Mouse (Mus musculus) left cerebral cortex, postnatal 4 days (tissue): ENCODE measurements around the gene Drap1. TPM values are rescaled to one million over a fixed set of nuclear protein-coding genes. Genes with fewer than 3 reads are reported as not detected.

Source experiments
- DNase-seq: peaks from one replicate; pipeline ENCODE4 v3.0.0-alpha.2; 2022
- intact Hi-C: fragments of 180-260 bp; cut with DNase I; formaldehyde crosslinking; loops from one replicate; pipeline ENCODE4 v1.15.1; 2025
- total RNA-seq, 2 experiments: library from RNA; stranded (reverse); gene quantifications; 2 replicates each; pipeline ENCODE4 v1.2.3; 2021

Drap1 gene
- total RNA-seq: 100 to 1,000 TPM; 256 to 263 TPM

GRCm38 (mm10) chr19:5424782-5425741, at the start of gene Drap1, which contains the start of gene AI837181:
Drap1 (minus strand) TSS chr19:5424979.
AI837181 (plus strand) TSS chr19:5425144.
- peak; percentile 99 for DNase-seq
- intact Hi-C loops: no loop called here

- peak; percentile 80 for DNase-seq
- intact Hi-C loops: no loop called here
Observed at GRCm38 (mm10) chr19:5473720-5474119, 48.9 kb upstream of the Drap1 start, which contains the start of gene Efemp2. Efemp2 (plus strand) TSS chr19:5473954.

GRCm38 (mm10) chr19:5472857-5473256, 48.1 kb upstream of the Drap1 start:
- no peak for DNase-seq
- intact Hi-C loops: no loop called here

GRCm38 (mm10) chr19:5471846-5472245, 47.1 kb upstream of the Drap1 start:
- DNase-seq: no peak
- intact Hi-C loops: no loop called here

GRCm38 (mm10) chr19:5468374-5468773, 43.6 kb upstream of the Drap1 start, which contains the start of gene Ctsw:
Ctsw (minus strand) TSS chr19:5468507.
- intact Hi-C loops: no loop called here
- no peak for DNase-seq

GRCm38 (mm10) chr19:5466916-5467500, 42.2 kb upstream of the Drap1 start:
- intact Hi-C loops: no loop called here
- DNase-seq: no peak

GRCm38 (mm10) chr19:5465037-5465436, 40.3 kb upstream of the Drap1 start:
- no peak for DNase-seq
- intact Hi-C loops: no loop called here

- intact Hi-C loops: no loop called here
- DNase-seq: peak; percentile 79
Observed at GRCm38 (mm10) chr19:5463791-5464562, 39.2 kb upstream of the Drap1 start.

GRCm38 (mm10) chr19:5463212-5463611, 38.4 kb upstream of the Drap1 start:
- DNase-seq: no peak
- intact Hi-C loops: no loop called here

GRCm38 (mm10) chr19:5461411-5461810, 36.6 kb upstream of the Drap1 start:
- intact Hi-C loops: no loop called here
- no peak for DNase-seq

GRCm38 (mm10) chr19:5460465-5460911, 35.7 kb upstream of the Drap1 start, which contains the start of gene Fibp:
Fibp (plus strand) TSS chr19:5460615.
- intact Hi-C loops: no loop called here
- DNase-seq: peak; percentile 87

GRCm38 (mm10) chr19:5459896-5460295, 35.1 kb upstream of the Drap1 start:
- no peak for DNase-seq
- intact Hi-C loops: no loop called here

GRCm38 (mm10) chr19:5459019-5459418, 34.2 kb upstream of the Drap1 start:
- intact Hi-C loops: no loop called here

GRCm38 (mm10) chr19:5457746-5458442, 33.1 kb upstream of the Drap1 start, which contains the start of gene Ccdc85b:
Ccdc85b (minus strand) TSS chr19:5457894.
- peak; percentile 32 for DNase-seq
- intact Hi-C loops: no loop called here

More at GRCm38 (mm10) chr19:5459019-5459418, 34.2 kb upstream of the Drap1 start:
- no peak for DNase-seq

- intact Hi-C loops: no loop called here
- peak; percentile 97 for DNase-seq
Observed at GRCm38 (mm10) chr19:5456922-5457745, 32.4 kb upstream of the Drap1 start.

- intact Hi-C loops: no loop called here
- DNase-seq: no peak
Observed at GRCm38 (mm10) chr19:5456241-5456921, 31.6 kb upstream of the Drap1 start.

GRCm38 (mm10) chr19:5455568-5455967, 30.8 kb upstream of the Drap1 start:
- DNase-seq: no peak
- intact Hi-C loops: no loop called here

GRCm38 (mm10) chr19:5455037-5455436, 30.3 kb upstream of the Drap1 start:
- intact Hi-C loops: no loop called here
- no peak for DNase-seq

GRCm38 (mm10) chr19:5451766-5452165, 27.0 kb upstream of the Drap1 start:
- intact Hi-C loops: no loop called here
- no peak for DNase-seq
